Comparison of ENCODE assay signal across 8 mouse cellular contexts in the genomic region with DNA sequence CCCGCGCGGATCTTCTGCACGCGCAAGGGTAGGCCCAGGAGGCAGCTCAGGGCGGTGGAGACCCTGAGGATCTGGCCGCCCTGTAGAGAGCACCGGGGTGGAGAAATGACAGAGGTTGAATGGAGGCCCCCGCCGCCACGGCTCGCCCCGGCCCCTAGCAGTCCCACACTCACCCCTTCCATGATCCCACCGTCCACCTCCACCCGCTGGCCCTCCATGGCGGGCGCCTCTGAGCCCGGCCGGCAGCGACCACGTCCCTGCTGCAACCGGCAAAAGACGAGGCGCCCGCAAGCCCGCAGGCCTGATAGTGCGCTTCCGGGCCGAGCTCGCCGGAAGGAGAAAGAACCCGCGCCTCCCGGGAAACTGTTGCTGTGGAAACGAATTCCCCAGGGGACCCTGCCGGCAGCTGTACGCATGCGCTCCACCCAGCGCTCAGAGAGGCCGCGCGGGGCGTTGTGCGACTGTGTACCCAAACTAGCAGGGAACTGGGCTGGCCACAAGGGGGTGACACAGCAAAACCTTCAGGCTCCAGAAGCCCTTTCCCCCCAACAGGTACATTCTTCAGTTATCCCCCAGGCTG. TPM values are rescaled to one million over a fixed set of nuclear protein-coding genes. Genes with fewer than 3 reads are reported as not detected.
DNase-seq lines count a peak whose midpoint lies in the region; ATAC-seq and TF ChIP-seq lines count a peak whose summit lies in the region.

A gene (minus strand): TSS at position 437 of the 580 bp plus-strand sequence.

- H3K4me3 ChIP-seq in ES-Bruce4 (ENCODE audit: low read depth, low read length): peak within 1 kb of the TSS; percentile 93
- H3K4me3 ChIP-seq in forebrain, embryonic 14.5 days (ENCODE audit: low read depth, low read length): peak within 1 kb of the TSS; percentile 64
- peak within 1 kb of the TSS; percentile 94 for H3K4me3 ChIP-seq in neural tube, embryonic 15.5 days (replicated peaks)

- ATAC-seq in cerebellum, adult (ENCODE audit: insufficient number of reproducible peaks, low FRiP score, low TSS enrichment): peak; percentile 94
- ATAC-seq in forebrain, embryonic 14.5 days: peak; percentile 95
- ATAC-seq in neural tube, embryonic 15.5 days (ENCODE audit: low FRiP score): peak; percentile 96

- under 1% methylated on average over 44 of the region's 44 CpGs for WGBS in forebrain, embryonic 14.5 days
- whole genome bisulfite sequencing in neural tube, embryonic 15.5 days: under 1% methylated on average over 42 of the region's 44 CpGs

- H3K9ac ChIP-seq in ES-Bruce4 (ENCODE audit: low read depth, poor library complexity, severe bottlenecking): peak within 1 kb of the TSS; percentile 99
- H3K9ac ChIP-seq in forebrain, embryonic 14.5 days (ENCODE audit: low read length): peak within 1 kb of the TSS; percentile 88
- H3K9ac ChIP-seq in neural tube, embryonic 15.5 days (replicated peaks): peak within 1 kb of the TSS; percentile 86

- no peak within 1 kb of the TSS for H3K27ac ChIP-seq in ES-Bruce4 (ENCODE audit: insufficient read depth, low read length)
- H3K27ac ChIP-seq in forebrain, embryonic 14.5 days (ENCODE audit: low read depth, low read length): peak within 1 kb of the TSS; percentile 58; the same call in 1 of the 2 replicates
- H3K27ac ChIP-seq in neural tube, embryonic 15.5 days (replicated peaks): peak within 1 kb of the TSS; percentile 81

- 0 out of 2 replicates have a peak, but pooled peaks have one; percentile 42 for TF ChIP-seq EP300 in ES-Bruce4 (IDR thresholded peaks at IDR 0.05; ENCODE audit: insufficient read depth, low read depth, low read length)

- intact Hi-C loops in heart, postnatal 14 days (cut with DNase I): loop anchor here (2.0 to 10.0 kb wide), 5 partner anchors 54 to 329 kb away; a partner anchor contains a TSS

- no peaks in the 10 kb centered on the region for H3K9me3 ChIP-seq in ES-Bruce4 (replicated peaks; ENCODE audit: control insufficient read depth, insufficient read depth, low read length, poor library complexity, severe bottlenecking)
- H3K9me3 ChIP-seq in forebrain, embryonic 14.5 days (replicated peaks; ENCODE audit: control insufficient read depth, low read length): no peaks in the 10 kb centered on the region
- H3K9me3 ChIP-seq in neural tube, embryonic 15.5 days (replicated peaks): no peaks in the 10 kb centered on the region

- peak; percentile 99 for DNase-seq in forebrain, embryonic 14.5 days (ENCODE audit: low spot score)
- DNase-seq in heart, postnatal 14 days: peak; percentile 99
- peak; percentile 98 for DNase-seq in layer of hippocampus, adult 11-12 months (ENCODE audit: low spot score)
- peak; percentile 96 to 98 for DNase-seq in lung, adult 18-20 months
- peak; percentile 96 for DNase-seq in testis, postnatal 14 days (ENCODE audit: low spot score)

- no peak for TF ChIP-seq POLR2A in ES-Bruce4 (IDR thresholded peaks at IDR 0.05; ENCODE audit: insufficient read depth, low read length)

- H3K27me3 ChIP-seq in ES-Bruce4 (ENCODE audit: control insufficient read depth, insufficient read depth, low read length, poor library complexity, severe bottlenecking): no peaks in the 10 kb centered on the region
- no peaks in the 10 kb centered on the region for H3K27me3 ChIP-seq in forebrain, embryonic 14.5 days (replicated peaks; ENCODE audit: control insufficient read depth, insufficient read depth, low read length)
- H3K27me3 ChIP-seq in neural tube, embryonic 15.5 days (replicated peaks): no peaks in the 10 kb centered on the region

- peak; percentile 83 for TF ChIP-seq CTCF in ES-Bruce4 (IDR thresholded peaks at IDR 0.05; ENCODE audit: low read depth, low read length)

- H3K36me3 ChIP-seq in ES-Bruce4 (ENCODE audit: control insufficient read depth, insufficient read depth, low read length, poor library complexity, severe bottlenecking): peaks cover 17% of the 10 kb centered on the region
- peaks cover 35% of the 10 kb centered on the region for H3K36me3 ChIP-seq in forebrain, embryonic 14.5 days (ENCODE audit: control insufficient read depth, insufficient read depth, low read length)
- H3K36me3 ChIP-seq in neural tube, embryonic 15.5 days: peaks cover 30% of the 10 kb centered on the region

- H3K4me2 ChIP-seq in forebrain, embryonic 14.5 days (ENCODE audit: low read length): peak within 1 kb of the TSS; percentile 84
- peak within 1 kb of the TSS; percentile 80 for H3K4me2 ChIP-seq in neural tube, embryonic 15.5 days

- peaks cover 1% of the 10 kb centered on the region for H3K4me1 ChIP-seq in ES-Bruce4 (ENCODE audit: control insufficient read depth, insufficient read depth, low read length)
- peaks cover 15% of the 10 kb centered on the region for H3K4me1 ChIP-seq in forebrain, embryonic 14.5 days (ENCODE audit: control insufficient read depth, insufficient read depth, low read length)
- peaks cover 24% of the 10 kb centered on the region for H3K4me1 ChIP-seq in neural tube, embryonic 15.5 days

RNA-seq across cellular contexts. Expression of the gene that starts here (rescaled TPM):
- polyA plus RNA-seq in ES-Bruce4 (2011; ENCODE audit: insufficient read depth, insufficient read length, low read depth, missing spikeins): 47.6 and 50.9 TPM in 2 replicates
- polyA plus RNA-seq in forebrain, embryonic 14.5 days (2014; fragmentation: Nextera tagmentation; extraction: Ambion mirVana): 116 and 123 TPM in 2 replicates
- 10 to 100 TPM; 21.4 to 22.9 TPM for total RNA-seq in heart, postnatal 14 days (2021)
- polyA plus RNA-seq in neural tube, embryonic 15.5 days (2015; fragmentation: Nextera tagmentation; extraction: Ambion mirVana): 99.8 and 112 TPM in 2 replicates
